Mouse (Mus musculus) common myeloid progenitor, adult 5-6 weeks (primary cell): ENCODE results near the gene Ctps2. TPM values are rescaled to one million over a fixed set of nuclear protein-coding genes. Genes with fewer than 3 reads are reported as not detected.
"Not testable (repeated sequence)": the region's sequence is repeated elsewhere in the genome, so short reads cannot be mapped to it uniquely, and the experiment has no call there.

ENCODE experiments used
- ATAC-seq: replicated peaks from 2 replicates; pipeline ENCODE4 v1.8.0; 2016; ENCODE audit warnings: low read depth, mild to moderate bottlenecking, moderate TSS enrichment, inconsistent platforms; ENCODE audit not compliant: poor library complexity, severe bottlenecking
- total RNA-seq: library from RNA; stranded (forward); fragments of 200-1000, 187-1606 nt; gene quantifications from 2 replicates; pipeline ENCODE4 v1.2.3, GENCODE M21; 2017

Gene Ctps2
- total RNA-seq, result 57.1 and 163 TPM in 2 replicates

DNA sequence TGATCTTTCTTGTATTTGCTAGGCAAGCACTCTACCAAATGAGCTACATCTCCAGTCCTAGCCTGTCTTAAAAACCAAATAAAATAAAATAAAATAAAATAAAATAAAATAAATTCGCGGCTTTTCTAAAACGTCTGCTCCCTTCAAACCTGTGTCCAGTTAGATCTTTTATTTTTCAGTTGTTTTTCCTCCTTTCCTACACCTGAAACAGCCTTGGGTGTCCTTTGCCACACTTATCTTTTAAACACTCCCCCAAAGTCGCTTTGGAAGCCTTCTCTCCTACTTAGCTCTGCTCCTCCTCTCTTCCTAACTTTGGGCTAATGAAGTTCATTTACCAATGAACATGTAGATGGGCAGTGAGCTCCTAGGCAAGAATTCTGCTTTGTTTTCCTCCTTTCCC is at the start of gene Ctps2:
Gene Ctps2, plus strand, starts transcription at position 301 of the 400 bp plus-strand sequence.
- peak; percentile 29; the same call in 1 of the 2 replicates for ATAC-seq

DNA sequence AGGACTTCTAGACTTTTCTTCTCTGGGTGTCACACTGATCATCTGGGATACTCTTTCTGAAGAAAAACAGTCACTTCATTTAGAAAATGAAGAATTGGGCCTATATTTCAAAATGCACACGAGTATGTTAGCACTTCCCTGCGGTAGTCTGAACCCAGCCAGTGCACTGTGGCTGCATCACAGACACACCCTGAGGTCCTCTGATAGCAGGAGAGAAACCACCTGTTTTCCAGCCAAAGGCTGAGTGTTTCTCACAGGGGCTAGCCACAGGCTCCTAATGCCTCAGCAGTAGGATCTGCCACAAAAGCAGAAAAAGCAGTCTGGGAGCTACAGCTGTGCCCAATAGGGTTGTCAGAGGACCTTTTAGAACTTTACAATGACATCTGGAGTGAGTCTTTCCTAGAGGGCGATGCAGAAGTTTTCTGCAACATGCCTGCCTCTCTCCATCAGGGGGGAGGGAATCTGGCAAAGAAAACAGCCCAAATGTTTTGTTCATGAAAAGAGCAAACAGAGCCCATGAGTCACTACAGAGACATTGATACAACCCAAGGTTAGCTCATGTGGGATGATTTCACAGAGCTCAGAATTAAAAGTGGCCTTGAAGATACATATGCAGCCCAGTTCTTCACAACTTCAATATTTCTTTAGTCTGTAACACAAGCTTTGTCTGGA is 32.6 kb upstream of the Ctps2 start:
- 0 out of 2 replicates have a peak, but pooled peaks have one; percentile 56 for ATAC-seq

DNA sequence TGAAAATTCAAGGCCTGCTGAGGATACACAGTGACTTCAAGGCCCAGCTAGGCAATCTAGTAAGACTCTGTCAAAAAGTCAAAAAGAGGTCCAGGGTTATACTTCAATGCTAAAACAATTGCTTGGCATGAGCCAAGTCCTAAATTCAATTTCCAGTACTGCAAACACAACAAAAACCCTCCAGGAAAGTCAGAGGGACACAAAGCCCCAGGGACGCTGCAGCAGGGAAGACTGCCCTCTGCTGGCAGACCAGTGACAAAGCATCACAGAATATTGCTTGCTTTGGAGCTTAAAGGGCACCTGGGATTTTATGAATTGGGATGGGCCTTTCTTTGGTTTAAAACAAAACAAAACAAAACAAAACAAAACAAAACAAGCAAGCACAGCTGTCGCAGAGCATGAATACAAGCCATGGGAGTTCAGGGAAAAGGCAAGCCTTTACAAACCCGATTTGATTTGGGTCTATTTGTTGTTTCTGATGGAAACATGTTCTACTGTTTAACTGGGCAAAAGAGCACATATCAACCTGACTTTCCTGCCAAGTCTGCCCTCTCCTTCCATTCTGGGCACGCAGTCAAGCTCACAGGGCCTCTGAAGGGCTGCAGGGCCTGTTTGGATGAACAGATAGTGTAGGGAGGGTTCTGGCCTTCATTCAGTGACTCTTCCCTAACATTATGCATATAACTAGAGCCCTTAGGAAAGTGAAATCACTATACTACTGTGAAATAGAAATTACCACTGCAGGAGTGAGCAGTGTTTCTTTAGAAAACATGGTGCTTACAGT is 29.1 kb upstream of the Ctps2 start:
- peak; percentile 68; the same call in 1 of the 2 replicates for ATAC-seq

DNA sequence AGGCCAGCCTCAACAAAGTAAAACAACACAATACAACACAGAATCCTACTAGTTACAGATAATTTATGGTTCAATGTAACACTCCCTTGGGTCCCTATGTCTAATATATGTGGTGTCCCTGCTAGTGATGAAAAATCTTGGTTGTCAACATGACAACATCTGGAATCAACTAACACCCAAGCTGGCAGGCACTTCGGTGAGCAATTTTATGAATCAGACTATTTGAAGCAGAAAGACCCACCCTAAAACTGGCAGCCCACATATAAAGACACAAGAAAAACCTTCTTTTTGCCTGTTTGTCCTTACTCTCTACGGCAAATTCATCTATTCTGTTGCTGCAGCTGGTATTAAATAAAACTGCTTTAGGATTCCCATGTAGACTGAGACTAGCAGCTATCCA is 27.3 kb upstream of the Ctps2 start:
- ATAC-seq, result no peak

DNA sequence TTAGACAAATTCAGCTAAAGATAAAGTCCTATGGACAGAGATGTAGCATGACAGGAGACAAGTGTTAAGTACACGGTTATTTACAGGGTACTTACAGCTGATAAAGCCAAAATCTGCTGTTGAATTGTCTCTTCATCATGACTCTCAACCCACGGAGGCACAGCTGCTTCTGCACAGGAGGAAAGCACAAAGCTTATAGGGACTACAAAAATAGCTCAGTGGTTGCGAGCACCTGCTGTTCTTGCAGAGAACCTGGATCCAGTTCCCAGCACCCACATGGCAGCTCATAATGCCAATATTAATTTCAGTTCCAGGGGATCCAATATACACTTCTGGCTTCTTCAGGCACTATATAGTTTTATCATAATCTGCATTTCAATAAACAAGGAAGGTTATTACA is 22.8 kb upstream of the Ctps2 start:
- no peak for ATAC-seq

DNA sequence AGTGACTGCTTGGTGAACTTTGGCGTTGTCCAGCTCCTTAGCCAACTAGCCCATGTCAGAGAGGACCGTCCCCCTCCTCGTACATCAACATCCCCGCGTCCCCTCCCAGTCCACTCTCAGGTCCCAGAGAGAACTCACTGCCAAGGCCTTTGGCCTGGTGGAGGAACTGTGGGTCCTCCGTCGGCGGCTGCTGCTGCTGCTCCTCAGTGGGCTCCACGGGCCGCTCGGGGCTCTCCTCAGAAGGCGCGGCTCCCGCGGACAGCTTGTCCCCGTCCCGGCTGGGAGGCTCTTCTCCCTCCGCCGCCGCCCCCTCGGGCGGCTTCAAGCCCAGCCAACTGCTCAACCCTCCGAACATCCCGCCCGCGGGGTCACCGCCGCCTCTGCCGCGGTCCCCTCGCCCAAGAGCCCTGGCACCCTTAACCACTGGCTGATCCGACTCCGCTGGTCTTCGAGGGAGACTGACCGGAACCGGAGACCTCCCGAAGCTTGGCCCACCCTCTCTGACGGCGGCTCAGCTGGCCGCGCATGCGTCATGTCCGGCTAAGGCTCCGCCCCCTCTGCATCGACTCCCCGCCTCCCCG is 13.0 kb upstream of the Ctps2 start, which contains the start of gene Syap1:
Gene Syap1, minus strand, starts transcription at position 517 of the 581 bp plus-strand sequence.
- ATAC-seq, result peak; percentile 99

DNA sequence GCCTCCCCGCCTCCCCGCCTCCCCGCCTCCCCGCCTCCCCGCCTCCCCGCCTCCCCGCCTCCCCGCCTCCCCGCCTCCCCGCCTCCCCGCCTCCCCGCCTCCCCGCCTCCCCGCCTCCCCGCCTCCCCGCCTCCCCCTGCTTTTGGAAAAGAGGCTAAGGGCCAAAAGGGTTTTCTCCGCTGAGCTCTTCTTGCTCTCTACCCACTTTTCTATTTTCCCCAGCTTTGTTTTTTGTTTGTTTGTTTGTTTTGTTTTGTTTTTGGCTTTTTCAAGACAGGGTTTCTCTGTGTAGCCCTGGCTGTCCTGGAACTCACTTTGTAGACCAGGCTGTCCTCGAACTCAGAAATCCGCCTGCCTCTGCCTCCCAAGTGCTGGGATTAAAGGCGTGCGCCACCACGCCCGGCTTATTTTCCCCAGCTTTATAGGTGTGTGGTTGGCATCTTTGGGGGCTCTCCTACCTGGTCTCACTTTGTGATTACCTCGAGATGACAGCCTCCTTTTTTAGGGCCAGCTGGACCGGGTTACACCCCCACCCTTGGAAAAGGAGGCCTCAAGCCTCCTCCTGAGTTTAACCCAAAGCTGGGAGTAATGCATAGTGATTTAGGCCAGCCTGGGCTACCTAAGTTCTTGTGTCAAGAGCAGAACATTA is 12.3 kb upstream of the Ctps2 start:
- not testable (repeated sequence) for ATAC-seq

DNA sequence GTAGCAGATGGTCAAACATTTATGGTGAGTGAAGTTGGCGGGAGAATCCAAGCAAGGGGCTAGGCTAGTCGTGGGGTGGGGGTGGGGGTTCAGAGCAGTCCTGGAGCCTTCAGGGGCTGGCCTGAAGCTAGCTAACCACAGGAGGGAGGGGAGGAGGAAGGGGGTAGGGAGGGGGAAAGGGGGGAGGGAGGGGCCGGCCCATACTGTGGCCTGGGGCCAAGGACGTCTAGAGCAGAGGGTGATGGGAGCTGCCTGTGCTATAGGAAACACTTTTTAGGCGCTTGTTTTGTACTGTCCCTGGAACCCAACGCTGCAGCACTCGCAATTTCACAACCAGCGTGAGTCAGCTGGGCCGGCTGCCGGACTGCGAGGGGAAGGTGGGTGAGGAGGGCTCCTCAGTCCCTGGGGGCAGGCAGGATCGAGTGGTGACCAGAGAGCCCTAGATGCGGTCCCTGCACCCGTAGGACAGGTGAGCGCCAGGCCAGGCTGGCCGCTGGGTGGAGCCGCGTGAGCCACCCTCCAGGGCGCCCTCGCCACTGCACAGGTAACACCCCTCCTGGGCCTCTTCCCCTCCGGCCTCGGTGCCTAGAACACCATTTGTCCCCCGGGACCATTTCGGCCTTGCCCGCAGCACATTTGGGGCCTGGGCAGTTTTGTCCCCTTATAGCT is 467 bp downstream of the Ctps2 start:
- peak; percentile 81 for ATAC-seq

DNA sequence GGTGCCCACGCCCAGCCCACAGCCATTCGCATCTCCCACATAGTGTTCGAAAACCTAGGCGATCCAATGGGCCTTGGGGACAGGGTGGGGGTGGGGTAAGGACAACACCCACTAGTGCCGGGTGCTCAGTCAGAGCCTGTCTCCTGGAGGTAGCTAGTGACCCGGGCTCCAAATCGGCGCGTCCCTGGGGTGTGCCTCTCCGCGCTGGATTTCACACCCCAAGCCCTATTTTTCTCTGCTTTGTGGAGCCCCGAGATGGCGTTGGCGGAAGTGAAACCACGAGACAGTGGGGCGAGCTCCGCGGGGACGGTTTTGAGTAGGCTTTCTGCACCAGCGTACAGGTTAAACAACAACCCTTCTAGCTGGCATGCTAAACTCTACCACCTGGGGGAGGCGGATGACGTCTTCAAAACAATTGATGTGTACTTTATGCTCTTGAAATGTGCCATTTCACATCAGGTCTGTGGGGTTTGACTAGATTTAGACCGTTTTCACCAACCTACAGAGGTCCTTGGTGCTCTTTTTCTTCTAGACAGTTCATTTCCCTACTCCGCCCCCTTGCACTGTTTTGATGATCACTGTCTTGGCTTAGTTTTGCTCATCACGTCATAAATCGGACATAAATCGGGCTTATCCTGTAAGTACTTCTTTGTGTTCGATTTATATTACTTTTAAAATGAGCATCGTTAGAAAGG is 1.1 kb downstream of the Ctps2 start:
- ATAC-seq, result peak; percentile 73

DNA sequence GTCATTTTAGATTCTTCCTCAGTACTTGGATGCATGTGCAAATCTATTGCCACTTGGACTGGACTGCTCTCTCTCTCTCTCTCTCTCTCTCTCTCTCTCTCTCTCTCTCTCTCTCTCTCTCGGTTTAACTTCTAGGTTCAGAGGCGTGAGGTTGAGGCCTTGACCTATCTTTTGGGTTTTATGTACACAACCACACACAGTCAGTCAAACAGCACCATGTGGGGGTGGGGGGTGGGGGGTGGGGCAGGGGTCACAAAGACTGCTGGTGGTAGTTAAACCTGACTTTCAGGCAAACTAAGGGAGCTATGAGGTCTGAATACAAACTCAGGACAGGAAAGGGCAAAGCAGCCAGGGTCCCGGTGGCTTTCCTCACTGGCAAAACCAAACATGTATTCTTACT is 6.5 kb downstream of the Ctps2 start:
- no peak for ATAC-seq

DNA sequence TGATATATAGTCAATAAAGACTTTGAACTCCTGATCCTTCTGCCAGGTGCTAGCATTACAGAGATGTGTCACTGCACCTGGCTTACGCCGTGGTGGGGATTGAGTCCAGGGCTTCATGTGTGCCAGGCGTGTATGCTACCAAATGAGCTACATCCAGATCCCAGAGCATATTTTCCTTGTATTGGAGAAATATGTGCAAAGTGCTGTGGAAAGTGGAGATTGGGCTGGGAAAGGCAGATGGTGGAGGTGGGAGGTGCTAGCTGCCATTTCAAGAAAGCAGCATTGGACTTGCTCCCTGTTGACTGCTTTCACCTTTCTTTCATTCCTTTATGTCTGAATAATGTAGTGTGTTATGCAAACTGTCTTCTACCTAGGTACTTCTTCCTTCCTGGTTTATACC is 12.6 kb downstream of the Ctps2 start:
- ATAC-seq, result no peak

DNA sequence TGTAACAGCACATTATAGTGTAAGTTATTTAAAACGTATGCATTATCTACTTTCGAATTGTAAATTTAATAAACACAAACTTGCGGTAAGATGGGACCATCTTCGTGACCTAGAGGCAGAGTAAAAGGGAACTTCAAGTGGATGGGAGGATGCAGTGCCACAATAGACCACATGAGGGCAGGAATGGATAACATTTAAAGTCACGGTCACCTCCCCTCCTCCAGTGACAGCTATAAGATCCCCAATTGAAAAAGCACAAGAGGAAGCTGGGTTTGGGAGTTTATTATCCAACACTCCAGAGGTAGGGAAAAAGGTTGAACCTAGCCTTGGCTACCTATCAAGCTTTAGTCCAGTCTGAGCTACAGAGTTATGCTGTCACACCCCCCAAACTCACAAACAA is 14.7 kb downstream of the Ctps2 start:
- peak; percentile 99 for ATAC-seq

DNA sequence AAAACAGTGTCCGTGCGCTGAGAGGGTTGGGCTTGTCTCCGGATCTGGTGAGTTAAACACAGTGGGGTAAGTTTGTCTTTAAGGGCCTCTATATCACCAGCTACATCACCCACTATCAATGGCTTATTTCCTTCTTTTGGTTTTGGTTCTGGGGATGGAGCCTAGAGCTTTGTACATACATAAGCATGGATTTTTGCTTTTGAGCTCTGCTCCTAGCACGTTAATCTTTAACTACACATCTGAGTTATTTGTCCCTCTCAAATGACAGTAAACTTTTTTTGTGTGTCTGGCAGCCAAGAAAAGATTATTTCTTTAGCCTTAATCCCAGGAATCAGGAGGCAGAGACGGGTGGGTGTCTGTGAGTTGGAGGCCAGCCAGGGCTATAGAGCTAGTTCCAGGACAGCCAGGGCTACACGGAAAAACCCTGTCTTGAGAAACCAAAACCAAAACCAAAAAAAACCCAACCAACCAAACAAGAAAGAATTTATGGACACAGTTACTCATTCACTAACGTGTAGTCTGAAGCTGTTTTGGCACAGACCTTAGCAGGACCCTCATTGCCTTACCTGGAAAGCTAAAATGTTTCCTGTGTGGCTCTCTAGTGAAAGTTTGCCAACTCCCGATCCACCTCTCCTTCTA is 20.6 kb downstream of the Ctps2 start:
- no peak for ATAC-seq

DNA sequence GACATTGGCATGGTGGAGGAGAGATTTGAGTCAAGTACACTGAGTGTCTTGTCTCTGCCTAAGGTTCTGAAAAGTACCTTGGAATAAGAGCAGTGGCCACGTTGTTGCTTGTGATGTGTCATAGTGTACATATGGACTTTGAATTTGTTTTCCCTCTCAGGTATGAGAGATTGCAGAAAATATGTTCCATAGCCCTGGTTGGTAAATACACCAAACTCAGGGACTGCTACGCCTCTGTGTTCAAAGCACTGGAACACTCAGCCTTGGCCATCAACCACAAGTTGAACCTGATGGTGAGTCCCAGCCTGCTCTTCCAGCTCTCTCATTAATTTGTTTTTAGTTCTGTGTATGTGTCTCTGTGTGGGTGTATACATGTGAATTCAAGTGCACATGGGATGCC is 30.4 kb downstream of the Ctps2 start:
- ATAC-seq, result no peak

DNA sequence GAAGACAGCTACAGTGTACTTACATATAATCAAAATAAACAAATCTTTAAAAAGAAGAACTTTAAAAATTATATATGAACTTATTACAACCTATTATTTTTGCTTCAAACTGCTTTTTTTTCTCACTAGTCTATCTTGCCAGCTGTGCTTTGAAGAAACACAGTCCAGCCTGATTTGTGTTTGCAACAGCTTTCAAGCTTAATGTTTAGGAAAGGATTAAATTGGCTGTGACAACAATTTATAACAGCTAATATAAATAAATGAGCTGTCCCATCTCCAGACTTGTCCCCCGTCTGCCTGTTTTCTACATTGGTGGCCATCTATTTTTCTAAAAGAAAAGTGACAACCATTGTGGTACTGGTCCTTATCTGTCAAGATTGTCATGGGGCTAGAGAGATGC is 41.0 kb downstream of the Ctps2 start:
- ATAC-seq, result no peak

DNA sequence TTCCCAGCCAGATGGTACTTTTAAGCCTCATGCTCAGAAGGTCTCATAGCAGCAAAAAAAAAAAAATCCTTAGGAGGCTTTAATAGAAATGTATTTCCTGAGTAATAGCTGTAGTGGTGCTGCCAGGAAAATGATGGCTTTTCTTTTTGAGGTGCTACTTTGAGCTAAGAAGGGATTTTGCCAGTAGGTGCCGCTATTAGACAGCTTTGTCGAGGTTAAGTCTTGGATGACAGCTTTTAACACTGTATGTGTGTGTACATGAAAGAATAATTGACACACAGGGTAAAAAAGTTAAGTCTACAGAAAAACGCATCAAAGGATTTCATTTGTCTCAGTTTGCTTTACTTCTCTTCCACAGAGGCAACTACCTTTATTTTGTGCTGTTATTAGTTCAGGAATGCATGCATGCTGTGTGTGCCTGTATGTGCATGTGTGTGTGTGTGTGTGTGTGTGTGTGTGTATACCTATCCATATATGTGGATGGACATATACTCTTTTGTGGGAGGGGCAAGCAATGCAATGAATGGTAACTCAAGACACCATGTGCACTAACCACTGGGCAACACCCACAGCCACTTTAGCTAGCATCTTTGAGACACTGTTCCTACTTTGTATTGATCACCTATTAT is 48.9 kb downstream of the Ctps2 start:
- ATAC-seq, result no peak; the same call in 1 of the 2 replicates

DNA sequence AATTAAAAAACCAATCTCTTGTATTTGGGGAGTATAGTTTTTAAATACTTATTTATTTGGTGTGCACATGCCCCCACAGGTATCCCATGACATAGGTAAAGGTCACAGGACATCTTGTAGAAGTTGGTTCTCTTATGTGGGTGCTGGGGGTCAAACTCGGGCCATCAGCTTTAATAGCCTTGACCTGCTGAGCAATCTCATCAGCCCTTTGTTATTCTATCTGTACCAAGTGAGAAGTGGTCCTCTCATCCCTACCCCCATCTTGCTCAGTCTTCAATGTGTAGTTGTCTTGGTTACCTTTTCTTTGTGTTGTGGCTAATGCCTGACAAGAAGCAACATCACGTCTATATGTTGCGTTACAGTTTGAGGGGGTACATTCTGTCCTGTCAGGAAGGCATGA is 56.9 kb downstream of the Ctps2 start:
- no peak for ATAC-seq

DNA sequence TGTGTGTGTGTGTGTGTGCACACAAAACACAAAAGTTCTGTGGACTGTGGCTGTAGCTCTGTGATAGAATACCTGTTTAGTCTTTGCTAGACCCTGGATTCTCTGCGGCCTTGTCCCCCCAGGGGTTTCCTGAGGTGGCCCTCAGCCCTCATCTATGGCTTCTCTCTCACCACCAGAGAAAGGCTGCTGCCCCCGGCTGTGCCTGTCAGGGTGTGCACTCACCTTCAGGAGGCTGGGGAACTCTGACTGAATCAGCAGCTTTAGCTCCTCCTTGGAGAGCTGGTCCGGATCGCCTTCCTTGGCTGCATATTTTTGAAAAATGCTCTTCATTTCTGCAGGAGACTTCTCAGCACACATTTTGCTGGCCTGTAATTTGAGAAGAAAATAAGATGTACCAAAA is 62.8 kb downstream of the Ctps2 start:
- ATAC-seq, result no peak

DNA sequence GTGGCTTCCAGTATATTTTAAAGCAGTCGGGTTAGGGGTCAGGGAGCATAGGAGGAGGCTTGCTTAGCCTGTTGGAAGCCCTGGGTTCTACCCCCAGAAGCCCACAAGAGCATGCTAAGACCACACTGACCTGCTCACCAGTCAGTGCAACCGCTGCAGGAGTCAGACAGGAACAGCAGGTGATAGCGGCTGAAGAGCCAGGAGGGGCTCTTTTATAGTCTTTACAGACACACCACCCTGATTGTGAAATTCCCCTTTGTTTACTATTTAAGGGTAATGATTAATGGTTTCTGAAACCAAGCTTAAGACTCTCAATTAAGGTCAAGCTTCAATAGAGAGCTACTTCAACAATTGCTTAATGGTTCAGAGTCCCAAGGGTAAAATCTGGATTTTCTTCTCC is 63.3 kb downstream of the Ctps2 start, which contains the start of gene S100g:
Gene S100g, minus strand, starts transcription at position 217 of the 400 bp plus-strand sequence.
- ATAC-seq, result no peak
